In the genomic region with DNA sequence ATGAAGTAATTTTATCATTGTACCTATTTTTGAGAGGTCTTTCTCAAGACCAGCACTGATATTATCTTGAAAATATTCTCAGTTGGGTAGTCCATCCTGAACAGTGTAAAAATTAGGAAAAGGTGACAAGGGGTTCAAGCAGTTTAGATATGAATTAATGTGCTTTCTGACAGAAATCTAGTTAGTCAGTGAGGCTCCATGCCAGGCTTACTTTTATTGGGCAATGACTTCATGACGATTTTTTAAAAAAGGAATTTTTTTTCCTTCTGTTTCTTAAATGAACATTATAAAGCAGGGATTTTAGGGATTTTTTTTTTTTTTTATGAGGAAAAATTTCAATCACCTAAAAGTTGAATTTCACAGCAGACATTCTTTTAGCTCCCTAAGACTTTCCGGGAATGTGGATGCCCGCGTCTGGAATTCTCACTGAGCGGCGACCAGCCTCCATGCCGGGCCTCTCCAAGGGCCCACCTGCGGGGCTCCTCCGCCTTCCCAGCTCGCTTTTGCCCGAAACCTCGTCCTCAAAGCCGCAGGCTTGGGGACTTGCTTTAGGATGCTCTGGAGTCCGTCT, we compare ENCODE assay signal across 8 mouse cellular contexts. TPM values are rescaled to one million over a fixed set of nuclear protein-coding genes. Genes with fewer than 3 reads are reported as not detected.
A peak's percentile ranks its signal among the peaks of the same experiment; 100 is the strongest.
DNase-seq lines count a peak whose midpoint lies in the region; ATAC-seq and TF ChIP-seq lines count a peak whose summit lies in the region.

No protein-coding gene starts in this region.

- H3K4me1 ChIP-seq in neural tube, embryonic 11.5 days (ENCODE audit: control insufficient read depth, insufficient read depth, low read length), result peaks cover 11% of the 10 kb centered on the region; the same call in 1 of the 2 replicates
- no peaks in the 10 kb centered on the region for H3K4me1 ChIP-seq in embryonic fibroblast, embryonic 13.5 days (ENCODE audit: control insufficient read depth, insufficient read depth, low read length)
- H3K4me1 ChIP-seq in limb, embryonic 12.5 days (replicated peaks), result peaks cover 18% of the 10 kb centered on the region
- peaks cover 29% of the 10 kb centered on the region for H3K4me1 ChIP-seq in neural tube, embryonic 15.5 days

- H3K4me2 ChIP-seq in neural tube, embryonic 11.5 days (ENCODE audit: low read depth), result peak overlapping the region; percentile 68
- H3K4me2 ChIP-seq in limb, embryonic 12.5 days, result peak overlapping the region; percentile 68
- peak overlapping the region; percentile 68 for H3K4me2 ChIP-seq in neural tube, embryonic 15.5 days

- H3K4me3 ChIP-seq in neural tube, embryonic 11.5 days (ENCODE audit: low read depth, low read length), result peak overlapping the region; percentile 98
- peak overlapping the region; percentile 69 for H3K4me3 ChIP-seq in embryonic fibroblast, embryonic 13.5 days (ENCODE audit: insufficient read depth, low read length)
- peak overlapping the region; percentile 96 for H3K4me3 ChIP-seq in limb, embryonic 12.5 days (replicated peaks)
- H3K4me3 ChIP-seq in neural tube, embryonic 15.5 days (replicated peaks), result peak overlapping the region; percentile 94

- TF ChIP-seq POLR2A in embryonic fibroblast, embryonic 13.5 days (IDR thresholded peaks at IDR 0.05; ENCODE audit: low read depth, low read length), result no peak

- peak; percentile 65; the same call in 1 of the 2 replicates for ATAC-seq in neural tube, embryonic 11.5 days (ENCODE audit: insufficient read depth, low FRiP score, low TSS enrichment)
- ATAC-seq in limb, embryonic 12.5 days (ENCODE audit: insufficient number of reproducible peaks, insufficient read depth, low FRiP score, low TSS enrichment, low read depth), result no peak
- ATAC-seq in neural tube, embryonic 15.5 days (ENCODE audit: low FRiP score), result peak; percentile 74; the same call in 1 of the 2 replicates
- no peak for ATAC-seq in granulocyte monocyte progenitor cell, adult 5-6 weeks (replicated peaks; ENCODE audit: poor library complexity, severe bottlenecking)

- no peak for DNase-seq in neural tube, embryonic 11.5 days (ENCODE audit: low spot score)
- no peak for DNase-seq in neural tube, embryonic 10.5 days (ENCODE audit: extremely low spot score, low spot score)
- DNase-seq in layer of hippocampus, adult 8-10 months (ENCODE audit: low spot score in 2 of 2), result no peak
- no peak for DNase-seq in frontal cortex, postnatal 36 days (ENCODE audit: low spot score in 2 of 2)

- no peaks in the 10 kb centered on the region for H3K9me3 ChIP-seq in neural tube, embryonic 11.5 days (ENCODE audit: control insufficient read depth, low read length)
- H3K9me3 ChIP-seq in limb, embryonic 12.5 days, result no peaks in the 10 kb centered on the region
- H3K9me3 ChIP-seq in neural tube, embryonic 15.5 days (replicated peaks), result no peaks in the 10 kb centered on the region

- peak overlapping the region; percentile 99 for H3K27ac ChIP-seq in neural tube, embryonic 11.5 days (ENCODE audit: low read depth, low read length)
- H3K27ac ChIP-seq in embryonic fibroblast, embryonic 13.5 days (ENCODE audit: insufficient read depth, low read length), result peak overlapping the region; percentile 90
- peak overlapping the region; percentile 100 for H3K27ac ChIP-seq in limb, embryonic 12.5 days
- peak overlapping the region; percentile 100 for H3K27ac ChIP-seq in neural tube, embryonic 15.5 days (replicated peaks)

- H3K36me3 ChIP-seq in neural tube, embryonic 11.5 days (ENCODE audit: control insufficient read depth, insufficient read depth, low read length), result no peaks in the 10 kb centered on the region
- H3K36me3 ChIP-seq in limb, embryonic 12.5 days, result no peaks in the 10 kb centered on the region
- no peaks in the 10 kb centered on the region for H3K36me3 ChIP-seq in neural tube, embryonic 15.5 days

- H3K9ac ChIP-seq in neural tube, embryonic 11.5 days (ENCODE audit: low read length), result peak overlapping the region; percentile 100
- H3K9ac ChIP-seq in limb, embryonic 12.5 days (replicated peaks), result peak overlapping the region; percentile 100
- H3K9ac ChIP-seq in neural tube, embryonic 15.5 days (replicated peaks), result peak overlapping the region; percentile 92

- no peaks in the 10 kb centered on the region for H3K27me3 ChIP-seq in neural tube, embryonic 11.5 days (ENCODE audit: control insufficient read depth, insufficient read depth, low read length)
- H3K27me3 ChIP-seq in limb, embryonic 12.5 days, result no peaks in the 10 kb centered on the region
- H3K27me3 ChIP-seq in neural tube, embryonic 15.5 days (replicated peaks), result no peaks in the 10 kb centered on the region

- no peak for TF ChIP-seq CTCF in embryonic fibroblast, embryonic 13.5 days (IDR thresholded peaks at IDR 0.05; ENCODE audit: borderline replicate concordance, insufficient read depth, low read length)

- WGBS in neural tube, embryonic 11.5 days, result 1% methylated on average over 14 of the region's 14 CpGs
- 1% methylated on average over 14 of the region's 14 CpGs for WGBS in limb, embryonic 12.5 days
- WGBS in neural tube, embryonic 15.5 days, result under 1% methylated on average over 14 of the region's 14 CpGs

RNA-seq across cellular contexts. Expression of a gene that starts 0.7 kb away (rescaled TPM):
- 20.1 and 22.3 TPM in 2 replicates for polyA plus RNA-seq in neural tube, embryonic 11.5 days (2014; fragmentation: Nextera tagmentation; extraction: Ambion mirVana)
- polyA plus RNA-seq in embryonic fibroblast, embryonic 13.5 days (2011; ENCODE audit: insufficient read length, low read depth, missing spikeins), result 24.2 and 26.4 TPM in 2 replicates
- polyA plus RNA-seq in limb, embryonic 12.5 days (2016; fragmentation: Nextera tagmentation; extraction: Ambion mirVana), result 16.0 and 18.1 TPM in 2 replicates
- 12.1 and 12.3 TPM in 2 replicates for polyA plus RNA-seq in neural tube, embryonic 15.5 days (2015; fragmentation: Nextera tagmentation; extraction: Ambion mirVana)
- 40.5 and 49.1 TPM in 2 replicates for total RNA-seq in granulocyte monocyte progenitor cell, adult 5-6 weeks (2014; fragmentation: Nextera tagmentation)
- total RNA-seq in granulocyte monocyte progenitor cell, adult 5-6 weeks (2017), result 30.6 and 36.8 TPM in 2 replicates
- 10 to 100 TPM; 60.2 to 70.2 (median 65.7) TPM for total RNA-seq in layer of hippocampus, adult 8-10 months (2022)

Comparison
In these comparisons a context has a peak if more than half of its experiments do, and no peak if none do; other contexts are left out.
1. ATAC-seq: peak in neural tube, embryonic 11.5 days (single experiment) and neural tube, embryonic 15.5 days (single experiment); none in limb, embryonic 12.5 days (single experiment) and granulocyte monocyte progenitor cell, adult 5-6 weeks (single experiment).
2. Peak in every context shown above with its lines, with median percentiles within 50 percentile points of each other: H3K27ac ChIP-seq, H3K4me2 ChIP-seq, H3K4me3 ChIP-seq and H3K9ac ChIP-seq.